In genomic region chr10:19167641-19168271, GRCm38 (mm10) we compare ENCODE assay signal across 8 mouse cellular contexts.
DNase-seq lines count a peak whose midpoint lies in the region; ATAC-seq lines count a peak whose summit lies in the region.

No protein-coding gene starts in this region.

- WGBS in liver, embryonic 12.5 days (ENCODE audit: insufficient replicate concordance), result 25% methylated on average over 8 of the region's 8 CpGs

- no peaks in the 10 kb centered on the region for H3K36me3 ChIP-seq in liver, embryonic 12.5 days

- DNase-seq in spleen, postnatal 36 days (ENCODE audit: low spot score in 2 of 2), result peak; percentile 31 to 39
- DNase-seq in spleen, adult 18-20 months, result no peak
- DNase-seq in heart, adult 9 months (ENCODE audit: low spot score in 2 of 2), result peak; percentile 20 to 32
- DNase-seq in naive thymus-derived CD4-positive, alpha-beta T cell, adult 2 months (ENCODE audit: low read depth), result peak; percentile 68
- DNase-seq in adipocyte (ENCODE audit: low spot score), result no peak
- DNase-seq in layer of hippocampus, adult 18-20 months (ENCODE audit: low spot score in 2 of 2), result no peak
- DNase-seq in gastrocnemius, postnatal 4 days (ENCODE audit: low spot score in 2 of 2), result no peak

- H3K27me3 ChIP-seq in liver, embryonic 12.5 days (replicated peaks), result no peaks in the 10 kb centered on the region

- H3K4me3 ChIP-seq in liver, embryonic 12.5 days, result no peak overlapping the region

- no peak overlapping the region for H3K27ac ChIP-seq in liver, embryonic 12.5 days

- 0 out of 2 replicates have a peak, but pooled peaks cover 16% of the 10 kb centered on the region for H3K4me1 ChIP-seq in liver, embryonic 12.5 days

- H3K4me2 ChIP-seq in liver, embryonic 12.5 days, result 0 out of 2 replicates have a peak overlapping the region, but pooled peaks have one; percentile 5

- H3K9me3 ChIP-seq in liver, embryonic 12.5 days (replicated peaks), result no peaks in the 10 kb centered on the region

- ATAC-seq in liver, embryonic 12.5 days, result no peak

- H3K9ac ChIP-seq in liver, embryonic 12.5 days, result no peak overlapping the region

Comparison
In these comparisons a context has a peak if more than half of its experiments do, and no peak if none do; other contexts are left out.
1. DNase-seq: peak in spleen, postnatal 36 days (2 of 2), heart, adult 9 months (2 of 2) and naive thymus-derived CD4-positive, alpha-beta T cell, adult 2 months (single experiment); none in spleen, adult 18-20 months (0 of 2), adipocyte (single experiment), layer of hippocampus, adult 18-20 months (0 of 2) and gastrocnemius, postnatal 4 days (0 of 2).